Mouse (Mus musculus) forebrain, embryonic 16.5 days (tissue): Measurements from ENCODE around the gene Ubl4a. TPM values are rescaled to one million over a fixed set of nuclear protein-coding genes. Genes with fewer than 3 reads are reported as not detected.
A peak's percentile ranks its signal among the peaks of the same experiment; 100 is the strongest.
"Not testable (repeated sequence)": the region's sequence is repeated elsewhere in the genome, so short reads cannot be mapped to it uniquely, and the experiment has no call there.

Source experiments
- ATAC-seq: fragments of 200-750 bp; cut with Nextera tagmentation; 2 replicates; pipeline ENCODE4 v1.8.0; 2017; ENCODE audit warnings: mild to moderate bottlenecking, moderate library complexity
- H3K27ac ChIP-seq: fragments of 300-500 bp; sonication (generic); 2 replicates; pipeline ENCODE4 v1.5.1; 2014; ENCODE audit warnings: low read length, control low read depth
- H3K27me3 ChIP-seq: fragments of 300-500 bp; sonication (generic); replicated peaks from 2 replicates; pipeline ENCODE4 v1.6.1; 2014; ENCODE audit warnings: low read length; ENCODE audit not compliant: control insufficient read depth, insufficient read depth
- H3K36me3 ChIP-seq: fragments of 300-500 bp; sonication (generic); 2 replicates; pipeline ENCODE4 v1.6.1; 2014; ENCODE audit not compliant: control insufficient read depth, insufficient read depth
- H3K4me1 ChIP-seq: fragments of 300-500 bp; sonication (generic); replicated peaks from 2 replicates; pipeline ENCODE4 v1.6.1; 2014; ENCODE audit warnings: low read length; ENCODE audit not compliant: control insufficient read depth, insufficient read depth
- H3K4me2 ChIP-seq: fragments of 300-500 bp; sonication (generic); 2 replicates; pipeline ENCODE4 v1.6.1; 2014; ENCODE audit warnings: mild to moderate bottlenecking, low read length, control low read depth
- H3K4me3 ChIP-seq: fragments of 300-500 bp; sonication (generic); replicated peaks from 2 replicates; pipeline ENCODE4 v1.5.1; 2014; ENCODE audit warnings: mild to moderate bottlenecking, low read length, control low read depth
- H3K9ac ChIP-seq: fragments of 300-500 bp; sonication (generic); replicated peaks from 2 replicates; pipeline ENCODE4 v1.6.1; 2014; ENCODE audit warnings: low read depth, low read length, control low read depth
- H3K9me3 ChIP-seq: fragments of 300-500 bp; sonication (generic); 2 replicates; pipeline ENCODE4 v1.6.1; 2016; ENCODE audit warnings: low read length; ENCODE audit not compliant: control insufficient read depth
- WGBS: fragments of 180-500 bp; shearing (Covaris S2); extraction: QIAGEN DNeasy Blood & Tissue Kit; methylation state at CpG from one replicate; pipeline ENCODE4 v1.1.7; 2014; 5-methylcytosine and 5-hydroxymethylcytosine counted together
- polyA plus RNA-seq: library from polyadenylated mRNA; unstranded; fragments of >200 nt; fragmentation: Nextera tagmentation; extraction: Ambion mirVana; gene quantifications from 2 replicates; pipeline ENCODE4 v1.2.1, GENCODE M21; 2015

Gene Ubl4a
- polyA plus RNA-seq, 1 experiment from 2014 or later: 75.8 TPM

- Histone ChIP-seq H3K27me3 (no peaks in the 10 kb centered on the region), H3K4me2 (no peak overlapping the region), H3K4me1 (no peaks in the 10 kb centered on the region), H3K9ac (no peak overlapping the region), H3K9me3 (no peaks in the 10 kb centered on the region), H3K27ac (no peak overlapping the region), H3K4me3 (no peak overlapping the region), H3K36me3 (no peaks in the 10 kb centered on the region)
- WGBS: 53% methylated on average over 11 of the region's 11 CpGs
- ATAC-seq: no peak
Measured at GRCm38 (mm10) chrX:74359171-74359570, 13.8 kb downstream of the Ubl4a start.

- ATAC-seq, H3K9me3 ChIP-seq, H3K36me3 ChIP-seq, H3K27ac ChIP-seq, H3K9ac ChIP-seq, H3K4me1 ChIP-seq, H3K4me2 ChIP-seq, H3K4me3 ChIP-seq, H3K27me3 ChIP-seq: not testable (repeated sequence)
- WGBS: 90% methylated on average over 2 of the region's 3 CpGs
Measured at GRCm38 (mm10) chrX:74357069-74357468, 15.9 kb downstream of the Ubl4a start.

DNA sequence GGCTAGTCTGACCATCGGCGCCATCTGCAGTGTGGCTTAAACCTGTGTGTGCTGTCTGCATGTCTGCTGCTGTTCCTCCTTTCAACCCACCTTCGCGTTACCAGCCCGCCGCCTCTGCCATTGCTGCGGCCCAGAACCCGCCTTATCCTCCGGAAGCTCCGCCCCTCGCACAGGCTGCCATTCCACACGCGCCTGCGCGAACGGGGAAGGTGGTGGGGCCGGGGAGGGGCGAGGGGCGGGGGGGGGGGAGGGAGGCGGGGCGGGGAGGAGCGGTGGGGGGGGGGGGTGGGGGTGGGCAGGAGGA, 19.6 kb downstream of the Ubl4a start, which contains the start of gene Lage3:
Lage3 (minus strand) TSS at position 152 of the 304 bp plus-strand sequence.
- peak within 1 kb of the TSS; percentile 49 for H3K4me3 ChIP-seq
- no peaks in the 10 kb centered on the region for H3K27me3 ChIP-seq
- H3K36me3 ChIP-seq: no peaks in the 10 kb centered on the region
- WGBS: 18% methylated on average over 8 of the region's 22 CpGs
- ATAC-seq: peak; percentile 92
- no peaks in the 10 kb centered on the region for H3K9me3 ChIP-seq
- peak within 1 kb of the TSS; percentile 57 for H3K9ac ChIP-seq
- H3K27ac ChIP-seq: peak within 1 kb of the TSS; percentile 31; the same call in 1 of the 2 replicates
- H3K4me1 ChIP-seq: peaks cover 4% of the 10 kb centered on the region; the same call in 1 of the 2 replicates
- H3K4me2 ChIP-seq: peak within 1 kb of the TSS; percentile 64

DNA sequence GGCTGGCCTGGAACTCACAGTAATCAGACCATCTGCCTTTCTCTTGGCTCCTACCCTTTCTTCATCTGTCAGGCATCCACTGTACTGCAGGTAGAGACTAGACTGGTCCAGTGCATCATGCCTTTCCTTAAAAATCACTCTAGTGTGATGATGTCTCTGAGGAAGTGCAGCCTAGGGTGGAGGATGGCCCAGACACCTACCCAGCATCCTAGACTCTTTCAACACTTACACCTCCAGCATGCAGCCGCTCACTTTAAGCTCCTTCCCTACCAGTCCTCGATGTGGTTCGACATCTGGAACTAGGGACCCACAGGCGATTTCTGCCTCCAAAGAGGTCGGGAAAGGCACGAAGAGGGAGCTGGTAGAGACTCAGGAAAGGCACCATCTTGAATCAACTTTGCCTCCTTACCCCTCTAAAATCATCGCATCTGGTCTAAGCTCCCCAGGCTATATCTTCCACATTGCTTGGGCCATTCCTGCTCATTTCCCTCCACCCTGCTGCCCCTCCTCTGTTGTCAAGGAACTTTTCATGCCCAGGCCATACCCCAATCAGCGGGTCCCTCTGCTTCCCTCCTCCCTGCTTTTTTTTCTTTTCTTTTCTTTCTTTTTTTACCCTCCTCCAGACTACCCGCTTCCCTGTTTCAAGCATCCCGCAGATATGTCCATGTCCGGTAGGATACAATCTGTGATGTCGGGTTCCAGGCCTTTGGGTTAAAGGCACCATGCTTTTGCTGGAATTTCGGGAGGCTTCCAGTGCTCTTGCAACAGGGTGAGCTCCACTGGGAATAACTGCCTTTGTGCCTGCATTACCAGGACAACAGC, 20.2 kb downstream of the Ubl4a start:
- Histone ChIP-seq H3K9me3 (no peaks in the 10 kb centered on the region), H3K36me3 (no peaks in the 10 kb centered on the region), H3K27ac (peak overlapping the region; percentile 31; the same call in 1 of the 2 replicates), H3K9ac (peak overlapping the region; percentile 57), H3K4me3 (peak overlapping the region; percentile 49), H3K4me2 (peak overlapping the region; percentile 64), H3K27me3 (no peaks in the 10 kb centered on the region), H3K4me1 (peaks cover 4% of the 10 kb centered on the region; the same call in 1 of the 2 replicates)
- peak; percentile 58 for ATAC-seq
- 24% methylated on average over 13 of the region's 13 CpGs for WGBS

GRCm38 (mm10) chrX:74330166-74330930, 42.7 kb downstream of the Ubl4a start:
- peak overlapping the region; percentile 92 for H3K27ac ChIP-seq
- H3K4me3 ChIP-seq: peak overlapping the region; percentile 48
- no peak for ATAC-seq
- H3K27me3 ChIP-seq: no peaks in the 10 kb centered on the region
- H3K9me3 ChIP-seq: no peaks in the 10 kb centered on the region
- peak overlapping the region; percentile 72 for H3K9ac ChIP-seq
- H3K4me1 ChIP-seq: peaks cover 35% of the 10 kb centered on the region
- WGBS: 21% methylated on average over 2 of the region's 2 CpGs
- H3K4me2 ChIP-seq: peak overlapping the region; percentile 71
- H3K36me3 ChIP-seq: no peaks in the 10 kb centered on the region

- Histone ChIP-seq H3K4me2 (peak overlapping the region; percentile 71), H3K4me3 (peak overlapping the region; percentile 48), H3K9ac (peak overlapping the region; percentile 72), H3K36me3 (no peaks in the 10 kb centered on the region), H3K9me3 (no peaks in the 10 kb centered on the region), H3K27ac (peak overlapping the region; percentile 92), H3K27me3 (no peaks in the 10 kb centered on the region), H3K4me1 (peaks cover 35% of the 10 kb centered on the region)
- ATAC-seq: peak; percentile 60
- 25% methylated on average over 10 of the region's 10 CpGs for WGBS
Measured at GRCm38 (mm10) chrX:74329215-74329671, 43.8 kb downstream of the Ubl4a start.

DNA sequence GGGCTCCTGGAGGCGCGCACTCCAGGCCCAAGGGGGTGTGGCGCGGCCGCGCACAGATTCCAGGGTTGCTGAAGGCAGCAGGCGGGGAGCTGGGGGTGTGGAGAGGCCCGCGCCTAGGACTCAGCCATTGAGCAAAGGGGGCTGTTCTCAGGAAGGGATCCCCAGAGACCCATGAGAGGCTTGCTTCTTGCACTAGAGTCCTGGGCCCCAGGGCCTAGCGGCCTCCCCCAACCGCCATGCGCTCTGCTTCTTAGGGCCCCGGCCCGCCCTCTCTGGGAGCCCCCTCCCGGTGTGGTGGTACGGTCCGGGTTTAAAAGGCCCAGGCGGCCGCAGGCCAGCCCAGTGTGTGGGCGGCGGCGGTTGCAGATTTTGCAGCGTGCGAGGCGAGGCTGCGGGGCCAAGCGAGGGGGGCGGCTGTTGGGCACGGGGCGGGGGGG, 44.3 kb downstream of the Ubl4a start, which contains the start of gene Plxna3:
Plxna3 (plus strand) TSS at position 342 of the 437 bp plus-strand sequence.
- Histone ChIP-seq H3K4me3 (peak within 1 kb of the TSS; percentile 48), H3K9me3 (no peaks in the 10 kb centered on the region), H3K36me3 (no peaks in the 10 kb centered on the region), H3K4me2 (peak within 1 kb of the TSS; percentile 71), H3K27ac (peak within 1 kb of the TSS; percentile 92), H3K4me1 (peaks cover 32% of the 10 kb centered on the region), H3K9ac (peak within 1 kb of the TSS; percentile 72), H3K27me3 (no peaks in the 10 kb centered on the region)
- WGBS: 22% methylated on average over 20 of the region's 30 CpGs
- ATAC-seq: peak; percentile 91
